Mouse (Mus musculus) lung, postnatal 0 days (tissue): Measurements from ENCODE around the gene Dlg4.

Source experiments
- CTCF ChIP-seq: IDR thresholded peaks from 2 replicates; pipeline ENCODE4 v1.5.1; 2016; ENCODE audit warnings: antibody characterized with exemption, mild to moderate bottlenecking
- EP300 ChIP-seq: IDR thresholded peaks from 2 replicates; pipeline ENCODE4 v1.6.1; 2016; ENCODE audit warnings: antibody characterized with exemption, mild to moderate bottlenecking, control low read depth

- TF ChIP-seq CTCF (no peak), EP300 (no peak)
These were observed 32.6 kb downstream of the Dlg4 start for GRCm38 (mm10) chr11:70049366-70049765.
